Mouse (Mus musculus): ENCODE data around the gene Celf2.

DNA sequence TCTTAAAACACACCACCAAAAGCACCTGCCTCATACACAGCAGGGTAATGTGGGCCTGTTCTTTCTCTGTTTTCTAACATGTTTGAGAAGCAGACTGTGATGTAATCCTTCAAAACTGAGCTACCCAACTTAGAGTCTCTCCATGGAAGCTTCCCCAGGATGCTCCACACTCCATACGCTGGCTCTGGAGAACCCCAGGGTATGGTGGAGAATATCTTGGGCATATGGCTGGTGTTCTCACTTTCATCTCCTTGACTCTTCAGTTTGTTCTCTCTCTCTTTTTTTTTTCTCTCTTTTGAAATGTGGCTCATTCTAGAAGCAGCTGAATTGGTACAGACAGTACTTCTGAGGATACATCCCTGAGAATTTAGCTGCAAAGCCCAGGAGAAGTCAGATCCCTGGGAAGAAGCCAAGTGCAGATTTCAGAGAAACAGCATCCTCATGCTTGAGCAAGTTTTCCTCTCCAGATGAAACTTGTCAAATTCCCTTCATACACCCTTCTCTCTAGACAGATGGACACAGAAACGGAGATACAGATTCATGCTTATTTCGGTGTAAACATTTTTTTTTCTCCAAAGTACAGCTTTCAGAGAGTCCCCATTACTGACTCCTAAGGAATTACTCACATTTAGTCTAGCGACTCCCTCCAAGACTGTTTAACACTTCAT lies 581.5 kb downstream of the Celf2 start:
- no peak for TF ChIP-seq POLR2A (IDR thresholded peaks at IDR 0.05; ENCODE audit: borderline replicate concordance, low read depth, low read length)
- no peak for TF ChIP-seq CTCF (IDR thresholded peaks at IDR 0.05; ENCODE audit: low read depth, low read length)

Data from bone marrow macrophage, adult 2 months (primary cell).